In genomic region chr4:149365702-149366370, GRCm38 (mm10) we compare ENCODE assay signal across 12 mouse cellular contexts. TPM values are rescaled to one million over a fixed set of nuclear protein-coding genes. Genes with fewer than 3 reads are reported as not detected.
A peak's percentile ranks its signal among the peaks of the same experiment; 100 is the strongest.
DNase-seq lines count a peak whose midpoint lies in the region; ATAC-seq lines count a peak whose summit lies in the region.
"Had no signal": no experiment of that assay in that cellular context is flagged by ENCODE, and none has a peak within 500 bp of the region (broad histone marks: within the 10 kb centered on the region; RNA-seq: fewer than 3 reads in every experiment).

No protein-coding gene starts in this region.

- H3K4me3 ChIP-seq in limb, embryonic 12.5 days (replicated peaks) = no peak overlapping the region
- no peak overlapping the region for H3K4me3 ChIP-seq in limb, embryonic 10.5 days
- H3K4me3 ChIP-seq in heart, embryonic 10.5 days = no peak overlapping the region
- no peak overlapping the region for H3K4me3 ChIP-seq in kidney, embryonic 15.5 days (replicated peaks)
- H3K4me3 ChIP-seq: embryonic facial prominence, embryonic 12.5 days had no signal

- WGBS in limb, embryonic 12.5 days = 75% methylated on average over 12 of the region's 12 CpGs
- 82% methylated on average over 12 of the region's 12 CpGs for WGBS in limb, embryonic 10.5 days
- 72% methylated on average over 12 of the region's 12 CpGs for WGBS in heart, embryonic 10.5 days
- 57% methylated on average over 12 of the region's 12 CpGs for WGBS in kidney, embryonic 15.5 days

- no peak for DNase-seq in limb, embryonic 10.5 days (ENCODE audit: low spot score)
- no peak for DNase-seq in heart, embryonic 10.5 days (ENCODE audit: low spot score)
- peak; percentile 34 for DNase-seq in right cerebral cortex, postnatal 14 days
- no peak for DNase-seq in adrenal gland, postnatal 4 days (ENCODE audit: low spot score in 2 of 2)
- no peak for DNase-seq in adrenal gland, postnatal 25 days
- DNase-seq: layer of hippocampus, postnatal 36 days; lung, postnatal 4 days had no signal

- H3K36me3 ChIP-seq in limb, embryonic 12.5 days = peaks cover 94% of the 10 kb centered on the region
- peaks cover 95% of the 10 kb centered on the region for H3K36me3 ChIP-seq in limb, embryonic 10.5 days
- H3K36me3 ChIP-seq in heart, embryonic 10.5 days = peaks cover 91% of the 10 kb centered on the region
- peaks cover 95% of the 10 kb centered on the region for H3K36me3 ChIP-seq in kidney, embryonic 15.5 days

- no peak for ATAC-seq in limb, embryonic 12.5 days (ENCODE audit: insufficient number of reproducible peaks, insufficient read depth, low FRiP score, low TSS enrichment, low read depth)
- ATAC-seq in kidney, embryonic 15.5 days (replicated peaks; ENCODE audit: low FRiP score) = 0 out of 2 replicates have a peak, but pooled peaks have one; percentile 74

- no peak overlapping the region for H3K9ac ChIP-seq in limb, embryonic 12.5 days (replicated peaks)
- H3K9ac ChIP-seq in kidney, embryonic 15.5 days = no peak overlapping the region
- H3K9ac ChIP-seq: embryonic facial prominence, embryonic 12.5 days had no signal

- H3K4me1 ChIP-seq in limb, embryonic 12.5 days (replicated peaks) = no peaks in the 10 kb centered on the region
- H3K4me1 ChIP-seq in limb, embryonic 10.5 days = 0 out of 2 replicates have a peak, but pooled peaks cover 8% of the 10 kb centered on the region
- peaks cover 16% of the 10 kb centered on the region for H3K4me1 ChIP-seq in heart, embryonic 10.5 days
- 0 out of 2 replicates have a peak, but pooled peaks cover 3% of the 10 kb centered on the region for H3K4me1 ChIP-seq in kidney, embryonic 15.5 days
- H3K4me1 ChIP-seq: embryonic facial prominence, embryonic 12.5 days had no signal

- H3K9me3 ChIP-seq in limb, embryonic 12.5 days = 0 out of 2 replicates have a peak, but pooled peaks cover 1% of the 10 kb centered on the region
- H3K9me3 ChIP-seq in limb, embryonic 10.5 days (replicated peaks) = no peaks in the 10 kb centered on the region
- H3K9me3 ChIP-seq in heart, embryonic 10.5 days = no peaks in the 10 kb centered on the region
- H3K9me3 ChIP-seq in kidney, embryonic 15.5 days (replicated peaks) = no peaks in the 10 kb centered on the region
- H3K9me3 ChIP-seq: embryonic facial prominence, embryonic 12.5 days; G1E had no signal

- no peak overlapping the region for H3K4me2 ChIP-seq in limb, embryonic 12.5 days
- no peak overlapping the region for H3K4me2 ChIP-seq in kidney, embryonic 15.5 days
- H3K4me2 ChIP-seq: embryonic facial prominence, embryonic 12.5 days had no signal

- no peaks in the 10 kb centered on the region for H3K27me3 ChIP-seq in limb, embryonic 12.5 days
- no peaks in the 10 kb centered on the region for H3K27me3 ChIP-seq in limb, embryonic 10.5 days (ENCODE audit: low read depth, poor library complexity, severe bottlenecking)
- no peaks in the 10 kb centered on the region for H3K27me3 ChIP-seq in heart, embryonic 10.5 days (ENCODE audit: insufficient read depth, poor library complexity, severe bottlenecking)
- no peaks in the 10 kb centered on the region for H3K27me3 ChIP-seq in kidney, embryonic 15.5 days
- H3K27me3 ChIP-seq: embryonic facial prominence, embryonic 12.5 days had no signal

- H3K27ac ChIP-seq in limb, embryonic 12.5 days = peak overlapping the region; percentile 35; the same call in 1 of the 2 replicates
- no peak overlapping the region; the same call in 1 of the 2 replicates for H3K27ac ChIP-seq in limb, embryonic 10.5 days
- peak overlapping the region; percentile 78 for H3K27ac ChIP-seq in heart, embryonic 10.5 days
- peak overlapping the region; percentile 19; the same call in 1 of the 2 replicates for H3K27ac ChIP-seq in kidney, embryonic 15.5 days
- H3K27ac ChIP-seq: embryonic facial prominence, embryonic 12.5 days; stomach, postnatal 0 days had no signal

RNA-seq across cellular contexts. Expression of gene Kif1b, which starts 58.3 kb away (rescaled TPM):
- 46.2 and 52.2 TPM in 2 replicates for polyA plus RNA-seq in limb, embryonic 12.5 days (2016; fragmentation: Nextera tagmentation; extraction: Ambion mirVana)
- 31.4 and 38.2 TPM in 2 replicates for polyA plus RNA-seq in limb, embryonic 10.5 days (2016; fragmentation: Nextera tagmentation; extraction: Ambion mirVana)
- 44.8 and 56.6 TPM in 2 replicates for polyA plus RNA-seq in heart, embryonic 10.5 days (2016; fragmentation: Nextera tagmentation; extraction: Ambion mirVana)
- polyA plus RNA-seq in kidney, embryonic 15.5 days (2015; fragmentation: Nextera tagmentation; extraction: Ambion mirVana) = 31.1 and 31.3 TPM in 2 replicates
- 100 to 1,000 TPM; 118 to 124 TPM for total RNA-seq in adrenal gland, postnatal 4 days (2021)
- total RNA-seq in adrenal gland, postnatal 25 days (2021) = 182 and 199 TPM in 2 replicates
